Mouse (Mus musculus) heart, embryonic 16.5 days (tissue): Measurements from ENCODE around the gene Uhrf1. TPM values are rescaled to one million over a fixed set of nuclear protein-coding genes. Genes with fewer than 3 reads are reported as not detected.

Experiments
- ATAC-seq: fragments of 200-750 bp; cut with Nextera tagmentation; replicated peaks from 2 replicates; pipeline ENCODE4 v1.8.0; 2017; ENCODE audit warnings: moderate number of reproducible peaks; ENCODE audit not compliant: insufficient read depth, low FRiP score; ENCODE audit errors: extremely low read depth
- H3K27ac ChIP-seq: fragments of 300-500 bp; sonication (generic); 2 replicates; pipeline ENCODE4 v1.5.1; 2014; ENCODE audit warnings: mild to moderate bottlenecking, low read length, control low read depth, moderate library complexity
- H3K27me3 ChIP-seq: fragments of 300-500 bp; sonication (generic); 2 replicates; pipeline ENCODE4 v1.6.1; 2014; ENCODE audit warnings: low read length, mixed read lengths; ENCODE audit not compliant: control insufficient read depth, insufficient read depth
- H3K36me3 ChIP-seq: fragments of 300-500 bp; sonication (generic); 2 replicates; pipeline ENCODE4 v1.6.1; 2014; ENCODE audit not compliant: control insufficient read depth, insufficient read depth
- H3K4me1 ChIP-seq: fragments of 300-500 bp; sonication (generic); 2 replicates; pipeline ENCODE4 v1.6.1; 2014; ENCODE audit warnings: low read length, mixed read lengths; ENCODE audit not compliant: control insufficient read depth, insufficient read depth
- H3K4me2 ChIP-seq: fragments of 300-500 bp; sonication (generic); 2 replicates; pipeline ENCODE4 v1.6.1; 2014; ENCODE audit warnings: low read depth, mild to moderate bottlenecking, control low read depth, low read length
- H3K4me3 ChIP-seq: fragments of 300-500 bp; sonication (generic); 2 replicates; pipeline ENCODE4 v1.5.1; 2014; ENCODE audit warnings: mild to moderate bottlenecking, control low read depth, low read length
- H3K9ac ChIP-seq: fragments of 300-500 bp; sonication (generic); 2 replicates; pipeline ENCODE4 v1.6.1; 2014; ENCODE audit warnings: low read length, control low read depth
- H3K9me3 ChIP-seq: fragments of 300-500 bp; sonication (generic); replicated peaks from 2 replicates; pipeline ENCODE4 v1.6.1; 2016; ENCODE audit warnings: low read length; ENCODE audit not compliant: control insufficient read depth
- WGBS: fragments of 180-500 bp; shearing (Covaris S2); extraction: QIAGEN DNeasy Blood & Tissue Kit; methylation state at CpG from one replicate; pipeline ENCODE4 v1.1.7; 2014; 5-methylcytosine and 5-hydroxymethylcytosine counted together
- polyA plus RNA-seq: library from polyadenylated mRNA; unstranded; fragments of >200 nt; fragmentation: Nextera tagmentation; extraction: Ambion mirVana; gene quantifications from 2 replicates; pipeline ENCODE4 v1.2.1, GENCODE M21; 2015

Uhrf1 gene
- polyA plus RNA-seq, 1 experiment from 2014 or later: 94.0 TPM

DNA sequence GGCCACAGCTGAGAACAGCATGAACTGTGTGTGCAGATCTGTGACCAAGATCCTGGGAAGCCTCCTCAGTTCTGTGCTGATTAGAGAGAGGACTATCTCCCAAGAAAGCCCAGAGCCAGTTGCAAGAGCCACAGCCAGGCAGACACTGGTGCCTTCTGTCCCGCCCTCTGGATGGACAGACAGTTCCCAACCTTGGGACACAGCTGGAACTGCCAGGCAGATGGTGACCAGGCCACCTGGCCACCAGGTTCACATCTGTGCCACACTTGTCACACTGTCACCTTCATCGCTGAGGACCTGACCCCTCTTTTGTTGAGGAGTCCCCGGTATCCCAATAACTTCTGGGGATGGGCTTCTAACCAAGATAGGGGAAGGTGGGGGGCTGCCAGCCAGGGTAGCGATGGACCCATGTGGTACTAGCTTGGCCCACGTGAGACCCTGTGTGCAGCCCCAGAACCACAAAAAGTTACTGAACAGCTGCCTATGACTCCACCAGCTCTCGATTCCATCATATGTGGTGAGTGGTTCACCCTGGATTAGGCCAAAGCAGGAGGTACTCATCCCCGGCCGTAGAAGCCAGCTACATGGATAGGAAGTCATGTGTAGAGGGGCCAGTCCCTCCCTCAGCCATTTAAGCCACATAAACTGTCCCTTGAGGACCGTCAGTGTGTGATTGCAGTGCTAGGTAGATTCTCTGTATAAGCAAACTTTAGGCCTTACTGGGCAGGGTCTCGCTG, 43.7 kb upstream of the Uhrf1 start:
- H3K27me3 ChIP-seq: no peaks in the 10 kb centered on the region
- H3K4me3 ChIP-seq: peak overlapping the region; percentile 28
- no peaks in the 10 kb centered on the region for H3K9me3 ChIP-seq
- H3K4me1 ChIP-seq: peaks cover 62% of the 10 kb centered on the region
- WGBS: 87% methylated on average over 10 of the region's 10 CpGs
- ATAC-seq: no peak
- H3K27ac ChIP-seq: no peak overlapping the region
- H3K9ac ChIP-seq: peak overlapping the region; percentile 54
- H3K4me2 ChIP-seq: peak overlapping the region; percentile 95
- peaks cover 22% of the 10 kb centered on the region for H3K36me3 ChIP-seq

DNA sequence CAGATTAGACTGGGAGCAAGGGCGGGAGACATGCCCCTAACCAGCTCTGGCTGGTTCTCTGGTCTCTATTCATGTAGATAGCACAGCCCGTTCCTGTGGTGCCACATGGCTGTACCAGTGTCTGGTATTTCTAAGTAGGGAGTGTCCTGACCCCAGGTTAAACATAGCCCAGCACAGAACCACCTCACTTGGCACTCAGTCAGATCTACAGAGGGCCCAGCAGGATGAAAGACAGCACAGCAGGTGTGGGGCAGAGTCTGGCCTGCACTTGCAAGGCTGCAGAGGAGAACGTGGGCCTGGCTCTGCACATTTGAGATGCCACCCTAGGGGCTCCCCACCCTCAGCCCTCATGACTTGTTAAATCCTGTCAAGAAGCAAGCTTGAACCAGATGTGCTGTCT, 42.0 kb upstream of the Uhrf1 start:
- H3K4me2 ChIP-seq: peak overlapping the region; percentile 95
- peak; percentile 18; the same call in 1 of the 2 replicates for ATAC-seq
- H3K9me3 ChIP-seq: no peaks in the 10 kb centered on the region
- H3K27ac ChIP-seq: peak overlapping the region; percentile 97
- peaks cover 22% of the 10 kb centered on the region for H3K36me3 ChIP-seq
- no peak overlapping the region for H3K4me3 ChIP-seq
- WGBS: 38% methylated on average over 3 of the region's 3 CpGs
- peaks cover 59% of the 10 kb centered on the region for H3K4me1 ChIP-seq
- H3K9ac ChIP-seq: peak overlapping the region; percentile 65
- H3K27me3 ChIP-seq: no peaks in the 10 kb centered on the region

DNA sequence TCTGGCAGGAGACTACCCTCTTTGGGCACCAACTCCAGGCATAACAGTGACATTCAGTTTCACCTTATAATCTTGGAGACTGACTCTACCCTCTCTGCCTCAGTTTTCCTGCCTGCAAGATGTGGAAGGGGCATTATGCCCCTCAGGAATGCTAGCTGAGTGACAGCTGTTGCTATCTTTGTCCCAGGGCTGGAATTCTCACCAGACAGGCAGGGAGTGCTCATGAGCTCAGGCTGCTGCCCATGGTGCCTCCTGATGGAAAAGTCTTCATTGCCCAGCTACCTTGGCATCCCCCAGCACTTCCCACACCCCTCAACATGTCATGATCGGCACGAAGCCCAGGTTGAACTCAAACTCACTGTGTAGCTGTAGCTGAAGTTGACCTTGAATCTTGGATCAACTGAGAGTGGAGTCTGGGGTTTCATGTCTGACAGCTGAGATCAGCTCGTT, 40.5 kb upstream of the Uhrf1 start:
- 48% methylated on average over 3 of the region's 3 CpGs for WGBS
- Histone ChIP-seq H3K4me2 (peak overlapping the region; percentile 46), H3K4me3 (0 out of 2 replicates have a peak overlapping the region, but pooled peaks have one; percentile 8), H3K9ac (peak overlapping the region; percentile 65), H3K9me3 (no peaks in the 10 kb centered on the region), H3K27me3 (no peaks in the 10 kb centered on the region), H3K4me1 (peaks cover 56% of the 10 kb centered on the region), H3K27ac (peak overlapping the region; percentile 97), H3K36me3 (peaks cover 22% of the 10 kb centered on the region)
- peak; percentile 57 for ATAC-seq

DNA sequence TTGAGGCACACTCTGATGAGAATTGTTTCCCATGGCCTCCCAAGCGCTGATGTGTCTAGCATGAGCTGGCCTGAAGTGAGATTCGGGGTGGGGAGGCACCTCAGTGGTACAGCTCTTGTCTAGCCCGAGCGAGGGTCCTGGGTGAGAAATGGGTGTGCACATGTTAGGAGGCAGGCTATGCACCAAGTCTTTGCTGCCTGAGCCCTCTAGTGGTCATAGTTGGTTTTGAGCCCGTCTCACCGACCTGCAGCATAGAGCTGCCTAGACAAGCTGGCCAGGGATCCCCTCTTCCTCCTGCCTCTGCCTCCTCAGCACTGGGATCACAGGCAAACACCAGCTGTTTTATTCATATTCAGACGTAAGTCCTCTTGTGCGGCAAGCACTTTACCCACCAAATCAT, 39.1 kb upstream of the Uhrf1 start:
- Histone ChIP-seq H3K4me3 (no peak overlapping the region), H3K9ac (no peak overlapping the region), H3K4me1 (peaks cover 42% of the 10 kb centered on the region), H3K4me2 (no peak overlapping the region), H3K9me3 (no peaks in the 10 kb centered on the region), H3K27ac (no peak overlapping the region), H3K36me3 (peaks cover 20% of the 10 kb centered on the region), H3K27me3 (no peaks in the 10 kb centered on the region)
- ATAC-seq: peak; percentile 35; the same call in 1 of the 2 replicates
- WGBS: 22% methylated on average over 8 of the region's 8 CpGs

DNA sequence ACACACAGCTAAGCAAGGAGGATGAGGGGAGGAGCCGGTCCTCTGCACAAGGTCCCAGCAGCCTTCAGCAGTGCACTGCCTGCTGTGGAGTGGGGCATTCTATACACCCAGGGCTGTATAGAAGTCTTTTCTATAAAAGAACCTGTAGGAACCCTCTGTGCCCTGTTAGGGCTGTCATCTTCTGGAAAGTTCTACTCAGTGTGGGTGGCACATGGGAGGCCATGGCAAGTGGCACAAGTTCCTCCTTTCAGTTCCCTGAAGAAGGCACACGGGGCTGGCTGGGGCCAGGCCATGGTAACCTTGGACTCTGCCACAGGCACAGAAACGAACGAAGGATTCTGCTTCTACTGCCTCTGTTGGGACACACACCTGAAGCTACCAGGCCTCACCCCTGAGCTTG, 38.1 kb upstream of the Uhrf1 start:
- no peaks in the 10 kb centered on the region for H3K27me3 ChIP-seq
- peaks cover 38% of the 10 kb centered on the region for H3K4me1 ChIP-seq
- no peak overlapping the region for H3K27ac ChIP-seq
- H3K9me3 ChIP-seq: no peaks in the 10 kb centered on the region
- no peak overlapping the region for H3K4me2 ChIP-seq
- no peak overlapping the region for H3K9ac ChIP-seq
- no peak for ATAC-seq
- H3K4me3 ChIP-seq: no peak overlapping the region
- H3K36me3 ChIP-seq: peaks cover 12% of the 10 kb centered on the region
- 85% methylated on average over 4 of the region's 4 CpGs for WGBS

DNA sequence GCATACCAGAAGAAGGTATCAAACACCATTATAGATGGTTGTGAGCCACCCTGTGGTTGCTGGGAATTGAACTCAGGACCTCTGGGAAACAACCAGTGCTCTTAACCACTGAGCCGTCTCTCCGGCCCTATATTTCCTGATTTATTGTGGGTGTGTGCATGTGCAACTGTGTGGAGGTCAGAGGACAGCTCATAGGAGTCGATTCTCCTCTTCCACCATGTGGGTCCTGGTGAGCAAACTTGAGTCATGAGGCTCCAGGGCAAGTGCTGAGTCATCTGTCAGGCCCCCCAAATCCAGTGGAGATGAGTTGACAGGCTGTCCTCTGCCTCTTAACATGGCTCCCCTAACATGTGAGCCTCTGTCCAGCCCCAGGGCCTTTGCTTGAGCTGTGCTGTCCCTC, 37.3 kb upstream of the Uhrf1 start:
- Histone ChIP-seq H3K4me3 (no peak overlapping the region), H3K4me2 (no peak overlapping the region), H3K36me3 (peaks cover 13% of the 10 kb centered on the region), H3K9ac (no peak overlapping the region), H3K27me3 (no peaks in the 10 kb centered on the region), H3K4me1 (peaks cover 30% of the 10 kb centered on the region), H3K27ac (no peak overlapping the region), H3K9me3 (no peaks in the 10 kb centered on the region)
- 91% methylated on average over 3 of the region's 3 CpGs for WGBS
- no peak for ATAC-seq

DNA sequence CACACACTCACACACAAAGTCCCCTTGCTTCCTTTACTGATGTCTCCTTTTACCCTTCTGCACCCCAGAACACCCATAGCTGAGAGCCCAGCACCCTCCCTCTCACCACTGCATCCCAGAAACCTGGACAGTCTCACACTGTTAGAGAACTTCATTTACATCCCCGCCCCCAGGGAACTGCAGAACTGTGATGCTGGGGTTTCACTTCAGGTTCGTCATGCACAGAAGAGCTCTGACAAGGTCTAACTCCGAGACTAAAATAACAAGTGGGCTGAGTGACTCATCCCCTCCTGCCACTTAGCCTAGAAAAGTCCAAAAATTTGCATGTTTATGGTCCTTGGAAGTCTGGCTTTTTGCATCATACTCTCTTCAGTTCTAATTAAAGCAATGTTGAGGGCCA, 36.9 kb upstream of the Uhrf1 start:
- Histone ChIP-seq H3K36me3 (peaks cover 16% of the 10 kb centered on the region), H3K4me1 (peaks cover 26% of the 10 kb centered on the region), H3K9ac (no peak overlapping the region), H3K9me3 (no peaks in the 10 kb centered on the region), H3K27ac (no peak overlapping the region), H3K27me3 (no peaks in the 10 kb centered on the region), H3K4me2 (no peak overlapping the region), H3K4me3 (no peak overlapping the region)
- 38% methylated on average over 3 of the region's 3 CpGs for WGBS
- ATAC-seq: no peak

DNA sequence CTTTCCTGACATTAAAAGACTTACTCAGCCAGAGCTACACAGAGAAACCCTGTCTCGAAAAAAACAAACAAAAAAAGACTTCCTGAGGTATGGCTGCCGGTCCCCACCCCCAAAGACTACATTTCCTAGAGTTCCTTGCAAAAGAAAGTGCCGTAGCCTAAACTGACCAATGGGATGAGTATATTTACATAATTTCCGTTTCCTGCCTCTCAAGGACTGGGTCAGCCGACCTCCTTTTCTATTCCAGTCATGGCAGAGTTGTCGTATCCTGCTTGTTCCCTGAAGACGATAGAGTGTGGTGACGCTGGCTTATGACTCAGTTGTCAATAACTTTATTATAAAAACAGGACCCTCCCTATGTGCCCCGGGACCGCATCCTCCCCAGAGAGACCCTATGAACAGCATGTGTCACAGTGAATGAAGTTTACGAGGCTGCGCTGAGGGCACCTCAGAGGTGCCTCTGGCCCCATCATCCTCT, 33.9 kb upstream of the Uhrf1 start:
- ATAC-seq: peak; percentile 85
- H3K4me3 ChIP-seq: peak overlapping the region; percentile 53
- H3K9ac ChIP-seq: peak overlapping the region; percentile 79
- 17% methylated on average over 12 of the region's 12 CpGs for WGBS
- H3K9me3 ChIP-seq: no peaks in the 10 kb centered on the region
- peaks cover 13% of the 10 kb centered on the region for H3K4me1 ChIP-seq
- peak overlapping the region; percentile 77 for H3K4me2 ChIP-seq
- peak overlapping the region; percentile 92 for H3K27ac ChIP-seq
- no peaks in the 10 kb centered on the region for H3K27me3 ChIP-seq
- peaks cover 21% of the 10 kb centered on the region for H3K36me3 ChIP-seq

DNA sequence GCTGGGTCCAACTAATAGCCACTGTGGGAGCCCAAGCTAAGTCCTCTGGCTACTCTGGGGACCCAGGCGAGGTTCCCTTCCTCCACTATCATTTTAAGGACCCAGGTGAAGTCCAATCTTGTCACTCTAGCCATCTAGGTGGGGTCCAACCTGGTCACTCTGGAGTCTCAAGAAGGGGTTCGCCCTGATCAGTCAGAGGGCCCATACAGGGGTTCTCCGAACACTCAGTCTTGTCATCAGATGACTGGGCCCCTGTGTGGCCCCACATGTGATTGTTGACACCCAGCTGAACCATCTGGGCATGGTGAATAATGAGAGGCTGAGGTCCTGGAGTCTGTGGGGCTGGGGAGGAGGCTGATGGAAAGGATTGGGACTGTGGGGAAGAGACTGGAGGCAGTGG, 33.4 kb upstream of the Uhrf1 start:
- Histone ChIP-seq H3K27ac (peak overlapping the region; percentile 92), H3K4me1 (peaks cover 17% of the 10 kb centered on the region), H3K9me3 (no peaks in the 10 kb centered on the region), H3K9ac (peak overlapping the region; percentile 70), H3K36me3 (peaks cover 22% of the 10 kb centered on the region), H3K4me3 (peak overlapping the region; percentile 53), H3K4me2 (peak overlapping the region; percentile 77), H3K27me3 (no peaks in the 10 kb centered on the region)
- WGBS: 71% methylated on average over 3 of the region's 3 CpGs
- ATAC-seq: no peak
